Mouse (Mus musculus) hematopoietic stem cell, adult 5-6 weeks (primary cell): ENCODE results near the gene Ifit2. TPM values are rescaled to one million over a fixed set of nuclear protein-coding genes. Genes with fewer than 3 reads are reported as not detected.
"Not testable (repeated sequence)": the region's sequence is repeated elsewhere in the genome, so short reads cannot be mapped to it uniquely, and the experiment has no call there.

Experiments used
- ATAC-seq, 2 experiments: fragments of 125-278 bp in 1 of 2; replicated peaks in 1 of 2; 2 replicates each; pipeline ENCODE4 v1.8.0; 2016 to 2017; ENCODE audit warnings: inconsistent platforms in 2 of 2, mild to moderate bottlenecking in 2 of 2, moderate number of reproducible peaks in 2 of 2, low read depth in 1 of 2, moderate TSS enrichment in 1 of 2; ENCODE audit not compliant: low FRiP score in 2 of 2, poor library complexity in 2 of 2, severe bottlenecking in 2 of 2, insufficient read depth in 1 of 2, low TSS enrichment in 1 of 2
- total RNA-seq: library from RNA; stranded (forward); fragments of 172-1452, 232-1000 nt; gene quantifications from 2 replicates; pipeline ENCODE4 v1.2.3, GENCODE M21; 2017

The Ifit2 gene
- total RNA-seq, 1 experiment from 2014 or later = 28.9 TPM

GRCm38 (mm10) chr19:34577121-34577520 lies 26.6 kb downstream of the Ifit2 start:
- no peak for ATAC-seq

DNA sequence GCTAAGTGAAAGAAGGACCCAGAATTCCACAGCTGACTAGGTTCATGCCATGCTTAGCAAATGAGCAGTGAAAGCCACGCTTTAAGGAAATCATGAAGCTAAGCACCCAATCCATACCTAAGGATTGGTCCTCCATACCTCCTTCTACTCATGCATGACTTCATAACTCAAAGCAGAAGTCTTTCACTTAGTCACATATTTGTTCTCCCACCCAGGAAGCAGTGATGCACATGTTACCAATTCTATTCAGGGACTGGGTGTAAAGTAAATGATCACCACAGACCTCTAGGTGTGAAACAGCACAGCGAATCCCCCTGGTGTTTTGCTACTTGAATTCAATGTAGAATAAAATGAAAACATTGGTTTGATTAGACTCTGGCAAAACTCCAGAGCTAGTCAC lies 32.2 kb downstream of the Ifit2 start:
- peak; percentile 27 to 31; a peak in 1 of 4 replicates for ATAC-seq

- peak; percentile 85 to 89 for ATAC-seq
These were observed 32.8 kb downstream of the Ifit2 start, which contains the start of gene Ifit3 for GRCm38 (mm10) chr19:34583126-34583766. Gene Ifit3, plus strand, starts transcription at chr19:34583531.

DNA sequence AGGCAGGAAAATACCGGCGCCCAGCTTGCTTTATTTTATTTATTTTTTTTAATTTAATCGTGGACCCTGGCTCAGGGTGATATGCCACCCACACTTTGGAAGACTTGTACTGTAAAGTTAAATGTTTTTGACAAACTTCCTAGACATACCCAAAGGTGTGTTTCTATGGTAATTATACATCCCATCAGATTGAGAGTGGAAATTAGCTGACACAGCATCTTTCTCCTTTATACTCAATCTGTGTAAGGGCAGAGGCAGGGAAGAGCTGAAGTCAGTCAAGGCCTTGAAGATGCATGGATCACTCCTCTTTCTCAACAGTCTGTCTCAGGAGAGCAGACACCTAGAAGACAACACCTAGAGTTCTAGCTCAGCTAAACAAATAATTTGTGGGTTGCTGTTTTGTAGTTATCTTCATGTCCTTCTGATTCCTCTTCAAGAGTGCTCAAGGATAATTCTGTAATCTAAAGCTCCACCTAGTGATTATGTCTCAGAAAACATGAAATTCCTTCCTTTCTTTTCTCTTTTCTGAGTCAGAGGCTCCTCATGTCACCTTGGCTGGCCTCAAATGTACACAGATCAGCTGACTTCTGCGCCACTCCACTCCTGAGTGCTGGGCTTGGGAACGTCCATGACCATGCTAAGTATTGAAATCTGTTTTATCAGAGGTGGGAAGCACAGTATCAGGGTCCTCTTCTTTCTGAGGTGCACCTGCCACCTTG lies 35.4 kb downstream of the Ifit2 start:
- ATAC-seq = not testable (repeated sequence)

DNA sequence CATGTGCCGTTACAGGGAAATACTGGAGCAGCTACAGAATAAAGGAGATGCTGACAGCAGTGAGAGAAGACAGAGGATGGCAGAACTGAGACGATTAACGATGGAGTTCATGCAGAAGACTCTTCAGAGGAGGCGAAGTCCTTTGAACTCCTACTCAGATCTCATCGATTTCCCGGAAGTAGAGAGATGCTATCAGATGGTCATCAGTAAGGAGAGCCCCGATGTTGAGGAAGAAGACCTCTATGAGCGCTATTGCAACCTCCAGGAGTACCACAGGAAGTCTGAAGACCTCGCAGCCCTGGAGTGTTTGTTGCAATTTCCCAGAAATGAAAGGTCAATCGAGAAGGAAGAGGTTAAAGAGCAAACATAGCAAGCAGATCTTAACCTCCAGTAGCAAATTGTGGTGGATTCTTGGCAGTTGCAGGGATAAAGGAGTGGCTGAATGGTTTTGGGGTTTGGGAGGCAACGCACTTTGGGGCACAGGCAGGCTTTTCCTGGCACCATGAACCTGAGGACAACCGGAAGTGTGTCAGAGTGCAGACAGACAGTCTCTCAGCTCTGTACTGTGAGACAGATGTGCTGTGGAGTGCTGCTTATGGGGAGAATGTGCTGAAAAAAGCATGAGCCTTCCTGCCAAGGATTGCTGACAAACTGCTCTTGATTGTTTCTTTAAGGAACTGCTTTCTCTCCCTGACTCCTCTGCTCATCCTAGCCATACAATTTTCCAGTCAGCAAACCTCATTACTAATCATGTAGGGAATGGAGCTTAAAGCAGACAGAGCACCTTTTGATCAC lies 37.6 kb downstream of the Ifit2 start:
- ATAC-seq = not testable (repeated sequence)

GRCm38 (mm10) chr19:34588959-34589358 lies 38.5 kb downstream of the Ifit2 start:
- ATAC-seq = no peak

- no peak for ATAC-seq
These were observed 43.0 kb downstream of the Ifit2 start for GRCm38 (mm10) chr19:34593456-34593855.

DNA sequence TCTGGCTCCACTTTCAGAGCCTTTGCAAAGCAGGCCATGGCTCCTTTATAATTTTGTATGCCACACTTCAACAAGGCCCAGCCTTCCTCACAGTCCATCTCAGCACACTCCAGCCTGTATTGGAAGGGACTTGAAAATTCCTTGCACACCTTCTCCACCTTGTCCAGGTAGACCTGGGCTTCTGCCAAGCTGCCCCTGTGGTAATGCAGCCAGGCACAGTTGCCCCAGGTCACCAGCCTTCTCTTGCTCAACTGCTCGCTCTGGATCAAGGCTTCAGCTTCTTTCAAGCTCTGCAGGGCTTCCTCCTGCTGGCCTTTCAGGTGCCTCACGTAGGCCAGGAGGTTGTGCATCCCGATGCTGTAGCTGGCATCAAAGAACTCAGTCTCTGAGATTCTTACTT lies 44.0 kb downstream of the Ifit2 start:
- not testable (repeated sequence) for ATAC-seq

DNA sequence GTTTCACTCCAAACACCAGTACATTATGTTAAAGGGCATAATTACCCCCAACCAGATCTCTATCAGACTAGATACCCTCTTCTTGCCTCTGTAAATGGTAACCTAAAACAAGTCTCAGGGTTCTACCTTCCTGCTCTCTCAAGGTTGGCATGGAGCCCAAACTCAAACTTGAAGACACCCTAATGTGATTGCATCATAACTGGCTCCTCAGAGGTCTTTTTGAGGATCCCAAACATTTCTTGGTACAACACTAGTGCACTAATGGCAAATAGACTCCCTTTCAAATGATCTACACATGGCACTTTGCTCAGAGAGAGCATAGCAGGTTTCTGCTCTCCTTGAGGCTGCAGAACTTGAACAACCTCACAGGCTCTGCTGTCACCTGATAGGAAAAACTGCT lies 46.3 kb downstream of the Ifit2 start:
- ATAC-seq = no peak

DNA sequence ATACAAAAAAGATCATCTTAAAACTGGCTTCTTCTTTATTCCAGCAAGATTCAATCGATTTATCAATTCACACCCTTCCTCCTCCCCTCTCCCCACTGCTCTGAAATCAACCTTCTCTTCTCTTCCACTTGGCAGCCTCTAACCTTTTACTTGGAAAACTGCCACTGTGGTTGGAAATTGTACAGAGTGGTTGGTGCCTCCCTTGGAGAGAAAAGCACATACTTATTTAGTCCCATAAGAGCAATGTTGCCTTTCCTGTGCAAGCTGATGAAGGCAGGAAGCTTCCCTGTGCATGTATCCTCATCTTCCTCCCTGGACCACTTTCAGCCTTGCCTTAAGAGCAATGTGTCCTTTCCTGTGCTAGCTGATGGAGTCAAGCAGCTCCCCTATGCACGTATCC lies 47.8 kb downstream of the Ifit2 start:
- peak; percentile 44 to 58; a peak in 2 of 4 replicates for ATAC-seq

DNA sequence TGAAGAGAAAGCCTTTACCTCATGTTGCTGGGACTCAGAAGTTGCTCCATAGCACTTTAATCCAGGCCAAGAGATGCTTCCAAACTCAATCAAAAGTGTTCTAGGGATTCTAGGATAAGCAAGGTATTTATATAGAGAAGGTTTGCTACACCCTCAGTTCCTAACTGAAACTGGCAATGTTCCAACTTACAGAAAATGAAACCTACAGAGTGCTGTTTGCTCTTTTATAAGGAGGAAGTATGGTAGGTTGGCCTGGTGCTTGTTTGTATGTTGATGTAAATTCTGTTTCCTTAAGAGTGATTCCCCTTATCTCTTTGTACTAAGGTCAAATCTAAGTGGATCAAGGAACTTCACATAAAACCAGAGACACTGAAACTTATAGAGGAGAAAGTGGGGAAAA lies 48.8 kb downstream of the Ifit2 start:
- ATAC-seq = peak in 1 of 2 experiments; percentile 24; a peak in 1 of 4 replicates

DNA sequence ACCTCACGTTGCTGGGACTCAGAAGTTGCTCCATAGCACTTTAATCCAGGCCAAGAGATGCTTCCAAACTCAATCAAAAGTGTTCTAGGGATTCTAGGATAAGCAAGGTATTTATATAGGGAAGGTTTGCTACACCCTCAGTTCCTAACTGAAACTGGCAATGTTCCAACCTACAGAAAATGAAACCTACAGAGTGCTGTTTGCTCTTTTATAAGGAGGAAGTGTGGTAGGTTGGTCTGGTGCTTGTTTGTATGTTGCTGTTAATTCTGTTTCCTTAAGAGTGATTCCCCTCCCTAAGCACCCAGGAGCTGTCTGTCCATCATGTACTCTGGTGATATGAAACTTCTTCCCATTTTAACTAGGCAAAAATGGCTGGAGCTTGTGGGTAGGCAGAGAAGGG lies 51.4 kb downstream of the Ifit2 start, which contains the start of gene Ifit1bl1:
Gene Ifit1bl1, minus strand, starts transcription at position 69 of the 400 bp plus-strand sequence.
- peak; percentile 31 to 48; a peak in 1 of 4 replicates for ATAC-seq

DNA sequence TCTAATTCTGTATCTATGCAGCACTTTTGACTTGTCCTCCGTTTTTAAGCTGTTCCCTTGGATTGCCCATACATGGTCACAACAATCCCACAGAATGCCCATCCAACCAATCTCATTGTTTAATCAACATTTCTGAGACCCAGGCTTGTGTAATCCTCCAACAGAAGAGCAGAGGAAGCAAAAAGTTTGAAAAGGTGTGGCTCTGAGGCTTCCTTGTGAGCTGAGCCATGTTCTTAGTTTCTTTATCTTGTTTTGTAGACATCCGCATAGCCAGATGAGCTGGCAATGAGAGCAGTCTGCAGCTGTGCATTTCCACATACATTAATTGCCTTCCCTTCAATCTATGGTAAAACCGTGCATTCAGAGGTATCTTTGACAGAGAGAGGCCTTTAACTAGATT lies 55.0 kb downstream of the Ifit2 start:
- no peak for ATAC-seq

DNA sequence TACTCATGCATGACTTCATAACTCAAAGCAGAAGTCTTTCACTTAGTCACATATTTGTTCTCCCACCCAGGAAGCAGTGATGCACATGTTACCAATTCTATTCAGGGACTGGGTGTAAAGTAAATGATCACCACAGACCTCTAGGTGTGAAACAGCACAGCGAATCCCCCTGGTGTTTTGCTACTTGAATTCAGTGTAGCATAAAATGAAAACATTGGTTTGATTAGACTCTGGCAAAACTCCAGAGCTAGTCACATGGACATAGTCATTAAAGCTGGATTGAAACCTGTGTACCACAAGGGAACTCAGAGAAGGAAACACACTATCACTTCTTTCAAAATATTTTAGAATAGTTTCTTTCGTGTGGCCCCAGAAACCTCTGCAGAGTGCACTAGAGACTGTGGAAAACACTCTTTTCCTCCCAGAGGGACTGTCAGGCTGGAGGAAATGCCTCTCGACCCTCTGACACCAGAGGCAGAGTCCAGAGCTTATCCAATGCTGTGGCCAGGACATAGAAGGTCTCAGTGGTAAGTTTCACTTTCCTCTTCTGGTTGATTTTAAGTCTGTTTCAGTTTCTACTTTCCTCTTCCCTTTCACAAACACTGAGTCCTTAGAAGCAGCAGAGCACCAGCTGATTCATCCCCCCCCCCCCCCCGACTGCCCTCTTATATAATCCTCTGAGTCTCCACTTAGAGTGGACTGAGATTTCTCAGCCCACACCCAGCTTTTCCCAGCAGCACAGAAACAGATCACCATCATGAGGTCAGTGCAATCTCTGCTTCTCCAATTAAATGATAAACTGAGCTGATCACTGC lies 57.0 kb downstream of the Ifit2 start, which contains the start of gene Ifit3b:
Gene Ifit3b, plus strand, starts transcription at position 734 of the 815 bp plus-strand sequence.
- ATAC-seq = peak; percentile 86 to 89

- not testable (repeated sequence) for ATAC-seq
These were observed 59.6 kb downstream of the Ifit2 start for GRCm38 (mm10) chr19:34610118-34610517.

DNA sequence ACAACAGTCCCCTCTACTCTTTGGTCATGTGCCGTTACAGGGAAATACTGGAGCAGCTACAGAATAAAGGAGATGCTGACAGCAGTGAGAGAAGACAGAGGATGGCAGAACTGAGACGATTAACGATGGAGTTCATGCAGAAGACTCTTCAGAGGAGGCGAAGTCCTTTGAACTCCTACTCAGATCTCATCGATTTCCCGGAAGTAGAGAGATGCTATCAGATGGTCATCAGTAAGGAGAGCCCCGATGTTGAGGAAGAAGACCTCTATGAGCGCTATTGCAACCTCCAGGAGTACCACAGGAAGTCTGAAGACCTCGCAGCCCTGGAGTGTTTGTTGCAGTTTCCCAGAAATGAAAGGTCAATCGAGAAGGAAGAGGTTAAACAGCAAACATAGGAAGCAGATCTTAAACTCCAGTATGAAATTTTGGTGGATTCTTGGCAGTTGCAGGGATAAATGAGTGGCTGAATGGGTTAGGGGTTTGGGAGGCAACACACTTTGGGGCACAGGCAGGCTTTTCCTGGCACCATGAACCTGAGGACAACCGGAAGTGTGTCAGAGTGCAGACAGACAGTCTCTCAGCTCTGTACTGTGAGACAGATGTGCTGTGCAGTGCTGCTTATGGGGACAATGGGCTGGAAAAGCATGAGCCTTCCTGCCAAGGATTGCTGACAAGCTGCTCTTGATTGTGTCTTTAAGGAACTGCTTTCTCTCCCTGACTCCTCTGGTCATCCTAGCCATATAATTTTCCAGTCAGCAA lies 61.9 kb downstream of the Ifit2 start:
- not testable (repeated sequence) for ATAC-seq
